Mouse (Mus musculus) kidney, embryonic 14.5 days (tissue): ENCODE data around the gene Tex29. TPM values are rescaled to one million over a fixed set of nuclear protein-coding genes. Genes with fewer than 3 reads are reported as not detected.

Experiments used
- ATAC-seq: fragments of 200-750 bp; cut with Nextera tagmentation; 2 replicates; pipeline ENCODE4 v1.8.0; 2017; ENCODE audit warnings: moderate number of reproducible peaks, mild to moderate bottlenecking, moderate TSS enrichment, moderate library complexity; ENCODE audit not compliant: low FRiP score, low TSS enrichment
- H3K27ac ChIP-seq: fragments of 300-500 bp; sonication (generic); 2 replicates; pipeline ENCODE4 v1.5.1; 2014; ENCODE audit warnings: low read depth, mild to moderate bottlenecking, low read length, moderate library complexity, mixed read lengths
- H3K27me3 ChIP-seq: fragments of 300-500 bp; sonication (generic); 2 replicates; pipeline ENCODE4 v1.6.1; 2014; ENCODE audit warnings: mild to moderate bottlenecking, low read length; ENCODE audit not compliant: control insufficient read depth, insufficient read depth
- H3K36me3 ChIP-seq: fragments of 300-500 bp; sonication (generic); 2 replicates; pipeline ENCODE4 v1.6.1; 2014; ENCODE audit warnings: low read length, mixed read lengths; ENCODE audit not compliant: control insufficient read depth, insufficient read depth
- H3K4me1 ChIP-seq: fragments of 300-500 bp; sonication (generic); 2 replicates; pipeline ENCODE4 v1.6.1; 2014; ENCODE audit warnings: low read length, mixed read lengths; ENCODE audit not compliant: control insufficient read depth, insufficient read depth
- H3K4me2 ChIP-seq: fragments of 300-500 bp; sonication (generic); replicated peaks from 2 replicates; pipeline ENCODE4 v1.6.1; 2014; ENCODE audit warnings: low read depth, mild to moderate bottlenecking, low read length
- H3K4me3 ChIP-seq: fragments of 300-500 bp; sonication (generic); 2 replicates; pipeline ENCODE4 v1.5.1; 2014; ENCODE audit warnings: mild to moderate bottlenecking, low read length
- H3K9ac ChIP-seq: fragments of 300-500 bp; sonication (generic); 2 replicates; pipeline ENCODE4 v1.6.1; 2014; ENCODE audit warnings: low read depth, mild to moderate bottlenecking, low read length, moderate library complexity
- H3K9me3 ChIP-seq: fragments of 300-500 bp; sonication (generic); 2 replicates; pipeline ENCODE4 v1.6.1; 2016; ENCODE audit warnings: low read length; ENCODE audit not compliant: control insufficient read depth
- WGBS: fragments of 180-500 bp; shearing (Covaris S2); extraction: QIAGEN DNeasy Blood & Tissue Kit; methylation state at CpG from one replicate; pipeline ENCODE4 v1.1.7; 2014; 5-methylcytosine and 5-hydroxymethylcytosine counted together
- polyA plus RNA-seq: library from polyadenylated mRNA; unstranded; fragments of >200 nt; fragmentation: Nextera tagmentation; extraction: Ambion mirVana; gene quantifications from 2 replicates; pipeline ENCODE4 v1.2.1, GENCODE M21; 2014

The Tex29 gene
- polyA plus RNA-seq, 1 experiment from 2014 or later = not detected

- H3K4me1 ChIP-seq = no peaks in the 10 kb centered on the region
- no peak overlapping the region for H3K4me3 ChIP-seq
These were observed 17.7 kb upstream of the Tex29 start for GRCm38 (mm10) chr8:11822550-11823060.

GRCm38 (mm10) chr8:11825756-11826155, 14.5 kb upstream of the Tex29 start:
- Histone ChIP-seq H3K27me3 (no peaks in the 10 kb centered on the region), H3K36me3 (peaks cover 63% of the 10 kb centered on the region), H3K4me2 (no peak overlapping the region), H3K9me3 (no peaks in the 10 kb centered on the region), H3K4me3 (no peak overlapping the region), H3K9ac (no peak overlapping the region), H3K4me1 (no peaks in the 10 kb centered on the region), H3K27ac (no peak overlapping the region)
- WGBS = 64% methylated on average over 3 of the region's 3 CpGs
- no peak for ATAC-seq

More at GRCm38 (mm10) chr8:11822550-11823060, 17.7 kb upstream of the Tex29 start:
- Histone ChIP-seq H3K27me3 (no peaks in the 10 kb centered on the region), H3K27ac (no peak overlapping the region), H3K4me2 (no peak overlapping the region), H3K9me3 (no peaks in the 10 kb centered on the region), H3K9ac (no peak overlapping the region), H3K36me3 (peaks cover 80% of the 10 kb centered on the region)
- no peak for ATAC-seq
- WGBS = 61% methylated on average over 9 of the region's 9 CpGs

- peaks cover 60% of the 10 kb centered on the region for H3K36me3 ChIP-seq
These were observed 13.0 kb upstream of the Tex29 start for GRCm38 (mm10) chr8:11827312-11827711.

GRCm38 (mm10) chr8:11830214-11831046, 9.8 kb upstream of the Tex29 start:
- ATAC-seq = no peak
- H3K27me3 ChIP-seq = no peaks in the 10 kb centered on the region
- no peak overlapping the region for H3K27ac ChIP-seq
- no peak overlapping the region for H3K4me3 ChIP-seq
- peaks cover 61% of the 10 kb centered on the region for H3K36me3 ChIP-seq
- H3K9ac ChIP-seq = no peak overlapping the region
- 85% methylated on average over 16 of the region's 16 CpGs for WGBS
- no peak overlapping the region for H3K4me2 ChIP-seq
- H3K9me3 ChIP-seq = no peaks in the 10 kb centered on the region
- H3K4me1 ChIP-seq = no peaks in the 10 kb centered on the region

More at GRCm38 (mm10) chr8:11827312-11827711, 13.0 kb upstream of the Tex29 start:
- Histone ChIP-seq H3K4me3 (no peak overlapping the region), H3K4me1 (no peaks in the 10 kb centered on the region), H3K4me2 (no peak overlapping the region), H3K9me3 (no peaks in the 10 kb centered on the region), H3K27ac (no peak overlapping the region), H3K27me3 (no peaks in the 10 kb centered on the region), H3K9ac (no peak overlapping the region)
- 84% methylated on average over 3 of the region's 3 CpGs for WGBS
- no peak for ATAC-seq

- Histone ChIP-seq H3K27ac (no peak overlapping the region), H3K4me1 (no peaks in the 10 kb centered on the region), H3K9me3 (no peaks in the 10 kb centered on the region), H3K27me3 (no peaks in the 10 kb centered on the region), H3K4me2 (no peak overlapping the region), H3K4me3 (no peak overlapping the region), H3K36me3 (peaks cover 55% of the 10 kb centered on the region), H3K9ac (no peak overlapping the region)
- ATAC-seq = no peak
- 90% methylated on average over 10 of the region's 10 CpGs for WGBS
These were observed 9.1 kb upstream of the Tex29 start for GRCm38 (mm10) chr8:11831174-11831573.

GRCm38 (mm10) chr8:11831939-11832338, 8.3 kb upstream of the Tex29 start:
- no peaks in the 10 kb centered on the region for H3K27me3 ChIP-seq
- no peak overlapping the region for H3K4me3 ChIP-seq
- 89% methylated on average over 5 of the region's 5 CpGs for WGBS
- H3K4me2 ChIP-seq = no peak overlapping the region
- H3K4me1 ChIP-seq = no peaks in the 10 kb centered on the region
- H3K9ac ChIP-seq = no peak overlapping the region
- peaks cover 54% of the 10 kb centered on the region for H3K36me3 ChIP-seq
- H3K27ac ChIP-seq = no peak overlapping the region
- no peak for ATAC-seq
- H3K9me3 ChIP-seq = no peaks in the 10 kb centered on the region

GRCm38 (mm10) chr8:11833157-11833556, 7.1 kb upstream of the Tex29 start:
- Histone ChIP-seq H3K27me3 (no peaks in the 10 kb centered on the region), H3K9ac (no peak overlapping the region), H3K4me3 (no peak overlapping the region), H3K4me1 (no peaks in the 10 kb centered on the region), H3K9me3 (no peaks in the 10 kb centered on the region), H3K4me2 (no peak overlapping the region), H3K36me3 (peaks cover 49% of the 10 kb centered on the region), H3K27ac (no peak overlapping the region)
- 94% methylated on average over 4 of the region's 4 CpGs for WGBS
- ATAC-seq = no peak

GRCm38 (mm10) chr8:11834200-11834599, 6.1 kb upstream of the Tex29 start:
- 90% methylated on average over 5 of the region's 5 CpGs for WGBS
- Histone ChIP-seq H3K9me3 (no peaks in the 10 kb centered on the region), H3K4me3 (no peak overlapping the region), H3K36me3 (peaks cover 44% of the 10 kb centered on the region), H3K9ac (no peak overlapping the region), H3K27me3 (no peaks in the 10 kb centered on the region), H3K4me2 (no peak overlapping the region), H3K4me1 (no peaks in the 10 kb centered on the region), H3K27ac (no peak overlapping the region)
- ATAC-seq = no peak

- no peaks in the 10 kb centered on the region for H3K27me3 ChIP-seq
- WGBS = 94% methylated on average over 16 of the region's 16 CpGs
- no peak overlapping the region for H3K4me3 ChIP-seq
- no peaks in the 10 kb centered on the region for H3K9me3 ChIP-seq
- no peak overlapping the region for H3K4me2 ChIP-seq
- no peaks in the 10 kb centered on the region for H3K4me1 ChIP-seq
- no peak overlapping the region for H3K27ac ChIP-seq
- H3K9ac ChIP-seq = no peak overlapping the region
- ATAC-seq = no peak
- peaks cover 41% of the 10 kb centered on the region for H3K36me3 ChIP-seq
These were observed 5.6 kb upstream of the Tex29 start for GRCm38 (mm10) chr8:11834691-11835090.
